Mouse (Mus musculus): Measurements from ENCODE around the gene Ccdc71l. TPM values are rescaled to one million over a fixed set of nuclear protein-coding genes. Genes with fewer than 3 reads are reported as not detected.

Gene Ccdc71l
- 4.5 TPM in 2 replicates for polyA plus RNA-seq (2015; fragmentation: Nextera tagmentation; extraction: Ambion mirVana)

DNA sequence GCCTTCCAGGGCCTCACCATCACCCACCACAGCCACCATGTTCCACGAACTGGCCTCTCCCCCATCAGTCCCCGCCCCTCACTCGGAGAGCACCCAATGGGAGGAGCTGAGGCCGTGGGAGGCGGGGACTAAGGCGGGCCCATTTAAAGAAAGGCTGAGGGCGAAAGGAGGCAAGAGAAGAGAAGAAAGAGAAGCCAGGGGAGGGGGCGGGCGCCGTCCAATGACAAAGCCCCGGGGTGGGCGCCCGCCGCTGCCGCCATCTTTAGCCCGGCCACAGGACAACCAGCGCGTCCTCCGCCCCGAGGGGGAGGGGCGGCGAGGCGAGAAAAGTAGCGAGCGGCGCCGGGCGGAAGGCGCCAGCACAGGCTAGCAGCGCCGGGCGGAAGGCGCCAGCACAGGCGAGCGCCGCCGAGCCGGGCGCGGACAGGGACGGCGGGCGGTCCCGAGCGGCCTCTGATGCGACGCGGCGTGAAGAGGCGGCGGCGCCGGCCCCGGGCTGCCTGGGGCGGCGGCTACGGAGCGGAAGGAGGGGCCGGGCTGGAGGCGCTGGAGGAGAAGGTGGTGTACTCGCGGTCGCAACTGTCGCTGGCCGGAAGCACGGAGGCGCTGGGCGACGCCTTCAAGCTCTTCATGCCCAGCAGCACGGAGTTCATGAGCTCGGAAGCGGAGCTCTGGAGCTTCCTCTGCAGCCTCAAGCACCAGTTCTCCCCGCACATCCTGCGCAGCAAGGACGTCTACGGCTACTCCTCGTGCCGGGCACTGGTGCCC is at the start of gene Ccdc71l:
Ccdc71l (plus strand) TSS at position 177 of the 768 bp plus-strand sequence.
- H3K4me1 ChIP-seq (replicated peaks) = peaks cover 28% of the 10 kb centered on the region
- peak within 1 kb of the TSS; percentile 96 for H3K27ac ChIP-seq (replicated peaks)
- H3K9ac ChIP-seq = peak within 1 kb of the TSS; percentile 96
- peak; percentile 95 for ATAC-seq (ENCODE audit: low FRiP score, low read depth)
- no peaks in the 10 kb centered on the region for H3K9me3 ChIP-seq
- no peaks in the 10 kb centered on the region for H3K27me3 ChIP-seq
- WGBS = under 1% methylated on average over 74 of the region's 78 CpGs
- peak within 1 kb of the TSS; percentile 65 for H3K4me2 ChIP-seq
- peak within 1 kb of the TSS; percentile 71 for H3K4me3 ChIP-seq
- no peaks in the 10 kb centered on the region for H3K36me3 ChIP-seq

DNA sequence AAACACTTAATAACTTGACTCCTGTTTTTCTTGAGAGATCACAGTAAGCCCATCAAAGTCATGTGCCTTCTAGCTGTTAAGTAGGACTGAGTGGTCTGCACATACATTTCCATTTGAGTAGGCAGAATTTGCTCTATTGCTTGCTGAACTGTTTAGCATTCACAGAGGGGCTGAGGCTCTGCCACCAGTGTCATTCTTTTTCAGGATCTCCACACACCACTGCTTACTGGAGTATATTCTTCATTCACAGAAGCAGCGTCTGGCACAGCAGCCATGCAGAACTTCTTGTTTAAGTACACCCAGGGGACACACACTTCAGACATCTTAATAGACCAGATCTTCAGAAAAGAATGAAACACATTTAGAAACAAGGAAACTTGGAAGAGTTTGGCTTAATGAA is 39.4 kb upstream of the Ccdc71l start:
- H3K9ac ChIP-seq = no peak overlapping the region
- H3K9me3 ChIP-seq = 0 out of 2 replicates have a peak, but pooled peaks cover 3% of the 10 kb centered on the region
- H3K4me1 ChIP-seq (replicated peaks) = no peaks in the 10 kb centered on the region
- 24% methylated on average over 1 of the region's 1 CpGs for WGBS
- H3K4me2 ChIP-seq = no peak overlapping the region
- no peaks in the 10 kb centered on the region for H3K27me3 ChIP-seq
- no peak overlapping the region for H3K4me3 ChIP-seq
- H3K27ac ChIP-seq (replicated peaks) = no peak overlapping the region
- H3K36me3 ChIP-seq = no peaks in the 10 kb centered on the region
- ATAC-seq (ENCODE audit: low FRiP score, low read depth) = 0 out of 2 replicates have a peak, but pooled peaks have one; percentile 38

DNA sequence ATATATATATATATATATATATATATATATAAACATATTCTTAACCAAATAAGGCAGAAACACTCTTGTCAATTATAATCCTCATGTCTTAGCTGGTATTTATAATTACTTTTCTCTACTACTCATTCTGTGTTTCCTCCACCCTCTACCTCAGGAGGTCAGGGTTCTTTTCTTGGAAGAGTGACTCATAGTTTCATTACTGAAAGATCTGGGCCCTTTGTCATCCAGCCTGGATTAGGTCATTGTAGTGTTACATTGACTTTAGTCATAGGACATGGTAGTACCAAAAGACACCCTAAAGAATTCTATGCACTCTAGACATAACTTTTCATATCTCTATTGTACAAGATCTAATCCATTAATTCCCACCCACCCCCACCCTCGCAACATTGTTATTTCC is 35.0 kb upstream of the Ccdc71l start:
- WGBS = 83% methylated on average over 1 of the region's 1 CpGs
- H3K9ac ChIP-seq = no peak overlapping the region
- no peaks in the 10 kb centered on the region for H3K27me3 ChIP-seq
- H3K36me3 ChIP-seq = no peaks in the 10 kb centered on the region
- no peak overlapping the region for H3K4me3 ChIP-seq
- no peak for ATAC-seq (ENCODE audit: low FRiP score, low read depth)
- no peaks in the 10 kb centered on the region for H3K9me3 ChIP-seq
- H3K4me2 ChIP-seq = no peak overlapping the region
- no peaks in the 10 kb centered on the region for H3K4me1 ChIP-seq (replicated peaks)
- H3K27ac ChIP-seq (replicated peaks) = no peak overlapping the region

DNA sequence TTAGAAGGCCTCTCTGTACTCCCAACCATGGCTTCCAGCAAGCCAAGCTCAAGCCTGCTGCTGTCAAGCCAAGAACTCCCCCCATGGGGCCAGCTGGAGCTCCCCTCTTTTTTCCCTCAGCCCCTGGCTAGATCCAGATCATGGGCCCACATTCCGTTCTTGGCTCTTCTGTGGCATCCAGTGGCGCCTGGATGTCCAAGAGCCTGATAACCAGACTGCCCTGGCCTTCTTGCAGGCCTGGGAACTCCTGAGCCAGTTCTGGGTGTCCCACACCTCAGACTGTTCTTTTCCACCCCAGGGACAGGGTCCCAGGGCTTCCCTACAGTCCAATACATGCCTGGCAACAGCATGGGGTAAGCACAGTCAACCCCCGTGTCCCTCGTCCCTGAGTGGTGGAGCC is 32.4 kb upstream of the Ccdc71l start:
- ATAC-seq (ENCODE audit: low FRiP score, low read depth) = no peak
- no peaks in the 10 kb centered on the region for H3K36me3 ChIP-seq
- 96% methylated on average over 4 of the region's 4 CpGs for WGBS
- H3K4me2 ChIP-seq = no peak overlapping the region
- no peaks in the 10 kb centered on the region for H3K9me3 ChIP-seq
- no peaks in the 10 kb centered on the region for H3K4me1 ChIP-seq (replicated peaks)
- H3K4me3 ChIP-seq = no peak overlapping the region
- no peaks in the 10 kb centered on the region for H3K27me3 ChIP-seq
- no peak overlapping the region for H3K9ac ChIP-seq
- H3K27ac ChIP-seq (replicated peaks) = no peak overlapping the region

DNA sequence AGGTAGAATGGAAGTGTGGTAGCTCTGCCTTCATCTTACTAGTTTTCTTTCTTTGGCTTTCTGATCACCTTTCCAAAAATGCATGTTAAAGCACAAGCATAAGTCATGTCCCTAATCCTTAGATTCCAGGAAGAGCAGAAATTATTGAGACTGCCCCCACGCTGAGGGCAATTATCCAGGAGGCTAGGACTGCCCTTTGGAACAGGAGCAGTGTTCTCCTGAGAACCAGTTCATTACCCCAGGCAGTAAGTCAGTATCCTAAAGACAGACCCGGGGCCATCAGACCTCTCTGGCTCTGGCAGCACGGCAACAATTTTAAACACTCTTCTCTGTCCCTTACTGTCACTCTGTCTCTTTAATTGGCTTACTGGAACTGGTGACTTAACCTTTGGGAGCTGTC is 30.0 kb upstream of the Ccdc71l start:
- 79% methylated on average over 3 of the region's 3 CpGs for WGBS
- no peak for ATAC-seq (ENCODE audit: low FRiP score, low read depth)

DNA sequence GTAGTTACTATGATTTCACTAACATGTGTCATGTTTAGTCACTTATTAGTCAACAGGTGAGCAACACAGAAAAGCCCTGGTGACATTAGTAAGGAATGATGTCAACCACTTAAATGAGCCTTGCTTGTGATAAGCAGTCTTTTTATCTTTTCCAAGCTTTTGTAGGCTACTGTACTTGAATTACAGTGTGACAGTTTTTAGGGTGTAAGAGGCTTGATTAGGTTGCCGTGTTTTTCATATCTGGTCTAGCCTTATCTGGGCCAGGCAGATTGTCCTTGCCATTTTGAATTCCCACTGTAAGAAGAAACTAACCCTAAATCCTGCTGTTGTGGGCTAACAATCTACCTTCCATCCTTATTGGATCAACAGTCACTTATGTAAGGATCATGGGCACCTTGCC is 26.6 kb upstream of the Ccdc71l start:
- WGBS = 100% methylated on average over 1 of the region's 1 CpGs
- Histone ChIP-seq H3K9me3 (peaks cover 4% of the 10 kb centered on the region), H3K27me3 (no peaks in the 10 kb centered on the region), H3K4me2 (no peak overlapping the region), H3K4me1 (replicated peaks) (no peaks in the 10 kb centered on the region), H3K4me3 (no peak overlapping the region), H3K27ac (replicated peaks) (no peak overlapping the region), H3K36me3 (no peaks in the 10 kb centered on the region), H3K9ac (no peak overlapping the region)
- ATAC-seq (ENCODE audit: low FRiP score, low read depth) = no peak

More for the DNA sequence above, 30.0 kb upstream of the Ccdc71l start:
- Histone ChIP-seq H3K27me3 (no peaks in the 10 kb centered on the region), H3K27ac (replicated peaks) (no peak overlapping the region), H3K9me3 (no peaks in the 10 kb centered on the region), H3K4me3 (no peak overlapping the region), H3K4me1 (replicated peaks) (no peaks in the 10 kb centered on the region), H3K36me3 (no peaks in the 10 kb centered on the region), H3K4me2 (no peak overlapping the region), H3K9ac (no peak overlapping the region)

DNA sequence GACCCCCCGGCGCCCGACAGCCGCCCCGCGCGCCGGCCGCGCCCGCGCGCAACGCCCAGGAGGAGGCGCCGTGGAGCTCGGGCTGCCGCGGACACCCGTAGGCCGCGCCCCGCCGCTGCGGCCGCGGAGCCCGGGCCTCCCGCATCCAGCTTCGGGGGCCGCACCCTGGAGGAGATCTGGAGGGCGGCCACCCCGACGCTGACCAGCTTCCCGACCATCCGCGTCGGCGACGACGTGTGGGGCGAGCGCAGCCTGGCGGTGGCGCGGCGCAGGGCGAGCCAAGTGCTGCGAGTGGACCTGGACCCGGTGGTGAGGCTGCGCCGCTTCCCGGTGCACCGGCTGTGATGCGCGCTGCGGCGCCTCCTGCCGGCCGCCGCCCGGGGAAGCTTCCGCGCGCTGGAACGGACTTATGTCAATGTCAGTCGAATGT is 807 bp downstream of the Ccdc71l start:
- WGBS = under 1% methylated on average over 47 of the region's 67 CpGs
- peak overlapping the region; percentile 96 for H3K27ac ChIP-seq (replicated peaks)
- peak overlapping the region; percentile 96 for H3K9ac ChIP-seq

DNA sequence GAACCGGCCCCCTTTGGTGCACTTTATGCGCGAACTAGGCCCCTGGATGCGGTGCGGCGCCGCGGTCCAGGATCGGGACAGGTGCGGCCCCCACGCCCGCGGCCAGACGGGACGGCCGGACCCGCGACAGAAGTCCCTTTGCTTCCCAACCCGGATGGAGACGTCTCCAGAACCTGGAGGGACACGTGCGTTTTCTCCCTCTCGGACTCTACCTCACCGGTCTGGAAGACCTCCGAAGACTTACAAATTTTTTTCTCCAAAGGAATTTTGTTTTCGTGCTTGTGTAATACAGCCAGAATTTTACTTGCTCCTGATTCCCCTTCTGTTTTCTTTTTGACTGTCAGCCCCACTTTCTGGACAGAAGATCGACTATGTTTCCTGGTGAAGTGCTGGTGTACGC is 1.2 kb downstream of the Ccdc71l start:
- peak overlapping the region; percentile 96 for H3K27ac ChIP-seq (replicated peaks)
- H3K27me3 ChIP-seq = no peaks in the 10 kb centered on the region
- H3K36me3 ChIP-seq = no peaks in the 10 kb centered on the region
- 2% methylated on average over 28 of the region's 28 CpGs for WGBS
- peak overlapping the region; percentile 71 for H3K4me3 ChIP-seq
- peak overlapping the region; percentile 96 for H3K9ac ChIP-seq
- H3K9me3 ChIP-seq = no peaks in the 10 kb centered on the region
- no peak for ATAC-seq (ENCODE audit: low FRiP score, low read depth)
- peaks cover 28% of the 10 kb centered on the region for H3K4me1 ChIP-seq (replicated peaks)
- peak overlapping the region; percentile 65 for H3K4me2 ChIP-seq

More for the DNA sequence above, 807 bp downstream of the Ccdc71l start:
- Histone ChIP-seq H3K27me3 (no peaks in the 10 kb centered on the region), H3K4me3 (peak overlapping the region; percentile 71), H3K9me3 (no peaks in the 10 kb centered on the region), H3K4me2 (peak overlapping the region; percentile 65), H3K4me1 (replicated peaks) (peaks cover 28% of the 10 kb centered on the region), H3K36me3 (no peaks in the 10 kb centered on the region)
- ATAC-seq (ENCODE audit: low FRiP score, low read depth) = peak; percentile 80

DNA sequence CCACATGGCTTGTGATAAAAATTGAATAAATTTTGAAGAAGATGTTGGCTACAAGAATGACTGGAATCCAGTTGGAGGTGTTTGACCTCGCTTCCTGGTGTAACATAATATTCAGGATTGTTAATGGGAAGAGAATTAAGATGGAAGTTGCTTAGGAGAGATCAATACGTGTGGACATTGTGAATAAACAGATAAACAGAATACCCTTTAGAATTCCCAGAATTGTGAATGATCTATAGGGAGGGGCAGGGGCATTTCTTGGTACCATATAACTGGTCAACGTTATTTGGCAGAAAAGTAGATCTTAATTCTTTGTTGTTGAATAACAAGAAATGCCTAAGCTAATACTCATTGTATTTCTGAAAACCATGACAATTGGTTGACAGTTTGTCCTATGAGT is 2.0 kb downstream of the Ccdc71l start:
- Histone ChIP-seq H3K4me1 (replicated peaks) (peaks cover 28% of the 10 kb centered on the region), H3K4me3 (peak overlapping the region; percentile 71), H3K27ac (replicated peaks) (no peak overlapping the region), H3K9me3 (no peaks in the 10 kb centered on the region), H3K9ac (no peak overlapping the region), H3K27me3 (no peaks in the 10 kb centered on the region), H3K4me2 (peak overlapping the region; percentile 65), H3K36me3 (no peaks in the 10 kb centered on the region)
- ATAC-seq (ENCODE audit: low FRiP score, low read depth) = no peak
- WGBS = 45% methylated on average over 3 of the region's 3 CpGs

DNA sequence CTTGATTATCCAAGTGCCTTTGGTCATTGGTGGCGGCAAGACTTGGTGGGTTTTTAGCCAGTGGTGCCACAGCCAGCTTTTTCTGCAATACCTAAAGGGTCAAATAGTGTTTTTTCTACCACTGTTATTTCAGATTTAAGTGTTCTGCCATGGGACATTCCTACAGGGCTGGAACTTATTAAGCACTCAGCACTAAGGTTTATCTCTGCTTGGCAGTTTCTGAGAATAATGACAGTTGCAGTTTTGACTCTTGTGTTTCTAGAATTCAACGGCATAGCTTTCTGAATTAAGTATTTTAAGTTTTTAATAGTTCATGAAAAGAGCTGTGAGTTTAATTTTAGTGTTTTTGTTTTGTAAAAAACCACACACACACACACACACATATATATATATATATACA is 2.5 kb downstream of the Ccdc71l start:
- Histone ChIP-seq H3K9ac (no peak overlapping the region), H3K36me3 (no peaks in the 10 kb centered on the region), H3K9me3 (no peaks in the 10 kb centered on the region), H3K4me3 (peak overlapping the region; percentile 71), H3K27me3 (no peaks in the 10 kb centered on the region), H3K4me1 (replicated peaks) (peaks cover 28% of the 10 kb centered on the region), H3K27ac (replicated peaks) (no peak overlapping the region), H3K4me2 (peak overlapping the region; percentile 65)
- ATAC-seq (ENCODE audit: low FRiP score, low read depth) = no peak
- WGBS = 85% methylated on average over 2 of the region's 2 CpGs

DNA sequence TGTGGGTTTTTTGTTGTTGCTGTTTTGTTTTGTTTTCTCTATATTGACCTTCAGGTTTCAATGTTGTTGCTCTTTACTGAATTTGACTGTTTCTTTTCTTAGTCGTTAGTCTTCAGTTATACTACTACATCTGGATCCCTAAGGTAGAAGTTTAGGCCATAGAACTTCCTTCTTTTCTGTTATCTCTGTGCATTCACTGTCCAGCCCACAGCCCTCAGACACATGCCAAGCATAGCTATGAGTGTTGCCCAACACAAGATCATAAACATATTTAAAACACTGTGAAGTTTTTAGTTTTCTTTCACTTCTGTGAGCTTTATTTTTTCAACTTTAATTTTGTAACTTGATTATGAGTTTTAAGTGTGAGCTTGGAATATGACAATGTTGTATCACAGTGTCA is 41.0 kb downstream of the Ccdc71l start:
- no peak for ATAC-seq (ENCODE audit: low FRiP score, low read depth)
- H3K4me1 ChIP-seq (replicated peaks) = no peaks in the 10 kb centered on the region
- H3K4me3 ChIP-seq = no peak overlapping the region
- H3K36me3 ChIP-seq = no peaks in the 10 kb centered on the region
- 91% methylated on average over 1 of the region's 1 CpGs for WGBS
- no peak overlapping the region for H3K4me2 ChIP-seq
- no peaks in the 10 kb centered on the region for H3K9me3 ChIP-seq
- no peaks in the 10 kb centered on the region for H3K27me3 ChIP-seq
- H3K9ac ChIP-seq = no peak overlapping the region
- no peak overlapping the region for H3K27ac ChIP-seq (replicated peaks)

DNA sequence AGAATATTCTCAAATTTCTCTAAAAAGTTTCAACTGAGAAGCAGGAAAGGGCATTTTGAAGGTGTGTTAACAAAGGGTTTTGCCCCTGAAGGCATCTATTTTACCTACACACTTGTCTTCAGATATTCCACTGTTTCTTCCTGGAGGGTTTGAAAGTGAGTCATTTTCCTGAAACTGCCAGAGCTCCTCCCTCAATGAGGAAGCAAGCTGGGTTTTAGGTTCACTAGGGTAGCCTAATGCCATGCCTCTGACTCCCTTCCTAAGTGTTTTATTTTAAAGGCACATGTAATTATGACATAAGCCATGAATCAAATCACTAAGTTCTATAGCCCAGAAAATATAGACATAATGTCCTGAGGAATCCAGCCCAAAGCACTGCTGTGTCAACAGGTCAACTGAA is 49.3 kb downstream of the Ccdc71l start:
- Histone ChIP-seq H3K27me3 (no peaks in the 10 kb centered on the region), H3K4me1 (replicated peaks) (no peaks in the 10 kb centered on the region), H3K4me2 (no peak overlapping the region), H3K27ac (replicated peaks) (no peak overlapping the region), H3K36me3 (no peaks in the 10 kb centered on the region), H3K9ac (no peak overlapping the region), H3K4me3 (no peak overlapping the region), H3K9me3 (no peaks in the 10 kb centered on the region)
- ATAC-seq (ENCODE audit: low FRiP score, low read depth) = no peak

DNA sequence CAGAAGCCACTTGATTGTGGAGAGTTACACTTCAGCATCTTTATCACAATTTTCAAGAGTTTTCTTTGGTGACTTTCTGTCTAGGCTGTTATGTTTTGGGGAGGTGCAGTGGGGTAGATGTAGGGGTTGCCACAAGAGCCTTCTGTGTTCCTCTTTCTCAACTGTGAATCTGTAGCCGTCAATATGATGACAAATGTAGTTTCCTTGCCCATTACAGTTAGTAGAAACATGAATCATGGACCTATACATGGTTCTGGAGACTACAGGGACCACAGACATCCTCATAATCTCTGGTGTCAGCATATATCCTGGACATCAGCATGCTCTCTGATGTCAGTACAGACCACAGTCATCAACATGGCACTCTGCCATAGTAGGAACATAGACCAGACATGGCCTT is 52.5 kb downstream of the Ccdc71l start:
- WGBS = 86% methylated on average over 1 of the region's 1 CpGs
- H3K36me3 ChIP-seq = no peaks in the 10 kb centered on the region

More for the DNA sequence above, 52.5 kb downstream of the Ccdc71l start:
- no peak overlapping the region for H3K9ac ChIP-seq
- no peak for ATAC-seq (ENCODE audit: low FRiP score, low read depth)
- H3K4me3 ChIP-seq = no peak overlapping the region
- H3K27me3 ChIP-seq = no peaks in the 10 kb centered on the region
- H3K4me1 ChIP-seq (replicated peaks) = no peaks in the 10 kb centered on the region
- no peaks in the 10 kb centered on the region for H3K9me3 ChIP-seq
- H3K4me2 ChIP-seq = no peak overlapping the region
- no peak overlapping the region for H3K27ac ChIP-seq (replicated peaks)

All from hindbrain, embryonic 15.5 days (tissue).